Mouse (Mus musculus) heart, postnatal 25 days (tissue): ENCODE measurements at regions not wholly inside any gene's neighbourhood (a gene's known extent, or its start where the extent isn't known, plus 50 kb on each side); places are given as distances from the start of the nearest gene placed in this dataset.

Experiments
- DNase-seq: peaks from one replicate; pipeline ENCODE4 v3.0.0; 2022; ENCODE audit warnings: low spot score
- intact Hi-C: fragments of 180-260 bp; cut with DNase I; formaldehyde crosslinking; loops from one replicate; pipeline ENCODE4 v1.15.1; 2025

GRCm38 (mm10) chr13:48717036-48717435, 54.2 kb downstream of the Barx1 start:
- intact Hi-C loops: no loop called here
- DNase-seq: no peak

DNA sequence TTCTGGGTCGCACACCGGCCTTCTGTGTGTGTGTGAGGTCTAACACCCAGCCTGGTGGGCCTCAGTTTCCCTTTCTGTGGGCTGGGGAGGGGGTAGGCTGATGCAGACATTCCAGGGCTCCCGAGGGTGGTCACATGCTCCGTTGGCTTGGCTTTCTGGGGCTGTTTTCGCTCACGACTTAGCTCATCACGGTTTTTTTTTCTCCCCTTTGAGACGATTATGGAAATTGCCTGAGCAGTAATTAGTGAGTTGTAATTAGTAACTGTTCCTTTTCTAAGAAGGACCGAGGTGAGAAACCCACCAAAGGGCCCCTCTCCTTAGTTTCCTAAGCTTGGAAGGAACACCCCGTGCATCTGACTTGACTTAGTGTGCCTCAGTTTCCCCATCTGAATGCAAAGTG, 54.7 kb downstream of the Barx1 start:
- no peak for DNase-seq
- intact Hi-C loops: no loop called here

- no peak for DNase-seq
- intact Hi-C loops: no loop called here
Measured at GRCm38 (mm10) chr13:48723676-48724075, 60.9 kb downstream of the Barx1 start.

- intact Hi-C loops: no loop called here
- DNase-seq: no peak
Measured at GRCm38 (mm10) chr13:48726430-48726829, 63.6 kb downstream of the Barx1 start.

DNA sequence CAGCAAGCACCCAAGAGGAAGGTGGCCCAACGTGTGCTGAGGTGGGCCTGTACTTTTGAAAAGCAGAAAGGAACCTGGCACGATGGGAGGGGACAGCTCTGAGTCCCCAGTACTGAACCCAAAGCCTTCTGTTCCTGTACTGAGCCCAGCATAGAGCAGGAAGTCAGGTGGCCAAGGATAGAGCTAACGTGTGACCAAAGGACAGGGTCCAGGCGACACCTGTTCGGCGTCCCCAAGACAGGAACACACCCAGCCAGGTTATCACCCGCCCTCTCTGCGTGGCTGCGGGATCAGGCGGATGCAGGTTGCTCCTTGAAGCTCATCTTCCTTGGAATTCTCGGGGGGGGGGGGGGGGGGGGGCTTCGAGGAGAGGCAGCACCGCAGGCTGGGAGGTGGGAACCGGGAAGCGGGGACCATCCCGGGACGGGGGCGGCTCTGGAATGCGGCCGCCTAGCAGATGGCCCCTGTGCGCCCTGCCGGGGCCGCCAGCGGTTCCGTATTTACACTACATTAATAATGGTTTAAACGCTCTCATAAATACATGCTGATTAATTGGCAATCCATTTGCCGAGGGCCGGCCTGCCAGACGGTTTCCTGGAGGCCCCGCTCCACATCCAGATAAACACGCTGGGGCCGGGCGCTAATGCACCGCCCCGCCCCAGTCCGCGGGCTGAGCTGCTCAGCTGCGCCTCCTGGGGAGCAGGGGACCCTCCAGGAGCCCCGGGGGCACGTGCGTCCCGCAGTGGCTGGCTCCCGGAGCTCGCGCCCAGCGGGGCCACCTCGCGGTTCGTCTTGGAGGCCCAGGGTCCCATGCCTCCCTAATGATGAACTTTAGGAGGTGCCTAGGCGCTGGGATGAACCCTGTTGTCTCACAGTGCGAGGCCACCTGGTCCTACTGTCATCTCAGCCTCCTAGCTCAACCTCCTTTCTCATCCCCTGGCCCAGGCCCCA, 68.5 kb downstream of the Barx1 start:
- intact Hi-C loops: loop anchor here (5.0 kb wide), 1 partner anchor 74 kb away; no protein-coding TSS in a partner anchor
- no peak for DNase-seq

DNA sequence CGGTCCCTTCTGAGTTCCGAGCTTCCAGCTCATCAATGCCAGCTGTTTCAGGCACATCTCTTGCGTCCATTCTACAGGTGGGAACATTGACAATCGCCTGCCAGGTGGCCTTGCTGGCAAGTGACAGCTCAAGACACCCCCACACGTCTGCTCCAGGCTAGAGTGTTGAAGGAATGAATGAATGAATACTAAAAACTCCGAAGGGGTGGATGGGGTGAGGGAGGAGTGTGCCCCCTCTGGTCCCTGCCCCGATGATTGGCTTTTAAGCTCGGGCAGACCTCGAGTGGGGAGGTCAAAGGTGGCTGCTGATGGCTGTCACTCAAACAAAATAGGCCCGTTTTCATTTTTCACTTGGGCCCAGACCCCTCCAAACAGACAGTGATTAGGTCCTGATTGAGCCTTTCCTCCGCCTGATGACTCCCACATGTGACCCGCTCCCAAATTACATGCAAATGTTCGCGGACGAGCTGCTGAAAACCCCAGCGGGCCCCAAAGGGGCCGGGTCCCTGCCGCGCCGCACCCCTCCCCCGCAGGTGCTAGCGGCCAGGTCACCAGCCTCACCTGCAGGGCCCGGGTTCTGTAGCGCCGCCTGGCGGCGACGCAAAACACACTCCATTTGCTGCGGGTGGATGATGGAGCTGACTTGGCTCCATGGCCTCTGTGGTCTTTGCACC, 69.5 kb downstream of the Barx1 start:
- DNase-seq: no peak
- intact Hi-C loops: loop anchor here (5.0 kb wide), 1 partner anchor 75 kb away; no protein-coding TSS in a partner anchor

GRCm38 (mm10) chr13:48734985-48735384, 72.2 kb downstream of the Barx1 start:
- intact Hi-C loops: loop anchor here (5.0 kb wide), 2 partner anchors 57 to 78 kb away; no protein-coding TSS in a partner anchor
- DNase-seq: no peak

DNA sequence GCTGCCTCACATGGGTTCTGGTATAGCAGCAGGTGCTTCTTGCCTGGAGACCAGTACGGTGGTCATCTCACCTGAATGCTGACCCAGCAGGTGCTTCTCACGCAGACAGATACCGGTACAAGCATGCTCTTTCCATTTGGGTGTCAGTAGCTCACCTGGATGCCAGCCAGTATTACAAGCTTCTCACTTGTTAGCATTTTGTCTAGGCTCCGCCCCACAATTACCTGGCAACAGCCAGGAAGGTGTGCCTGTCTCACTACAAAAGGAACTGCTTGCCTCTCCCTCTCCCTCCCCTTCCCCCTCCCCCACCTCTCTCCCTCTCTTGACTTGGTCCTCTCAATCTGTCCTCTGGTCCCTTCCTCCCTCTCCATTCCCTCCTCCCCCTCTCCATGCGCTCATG, 82.8 kb downstream of the Barx1 start:
- DNase-seq: no peak
- intact Hi-C loops: no loop called here

GRCm38 (mm10) chr13:48746301-48746700, 83.5 kb downstream of the Barx1 start:
- intact Hi-C loops: no loop called here
- no peak for DNase-seq
